Mouse (Mus musculus) kidney, embryonic 15.5 days (tissue): ENCODE measurements around the gene Gm49601. TPM values are rescaled to one million over a fixed set of nuclear protein-coding genes. Genes with fewer than 3 reads are reported as not detected.

Experiments
- ATAC-seq: fragments of 200-750 bp; cut with Nextera tagmentation; replicated peaks from 2 replicates; pipeline ENCODE4 v1.8.0; 2017; ENCODE audit warnings: moderate TSS enrichment; ENCODE audit not compliant: low FRiP score
- H3K27ac ChIP-seq: fragments of 300-500 bp; sonication (generic); 2 replicates; pipeline ENCODE4 v1.5.1; 2015; ENCODE audit warnings: mild to moderate bottlenecking, inconsistent platforms
- H3K27me3 ChIP-seq: fragments of 300-500 bp; sonication (generic); 2 replicates; pipeline ENCODE4 v1.6.1; 2015; ENCODE audit warnings: inconsistent platforms
- H3K36me3 ChIP-seq: fragments of 300-500 bp; sonication (generic); 2 replicates; pipeline ENCODE4 v1.6.1; 2015; ENCODE audit warnings: inconsistent platforms
- H3K4me1 ChIP-seq: fragments of 300-500 bp; sonication (generic); 2 replicates; pipeline ENCODE4 v1.6.1; 2015; ENCODE audit warnings: inconsistent platforms
- H3K4me2 ChIP-seq: fragments of 300-500 bp; sonication (generic); 2 replicates; pipeline ENCODE4 v1.6.1; 2015; ENCODE audit warnings: moderate library complexity, mild to moderate bottlenecking, inconsistent platforms
- H3K4me3 ChIP-seq: fragments of 300-500 bp; sonication (generic); replicated peaks from 2 replicates; pipeline ENCODE4 v1.5.1; 2015; ENCODE audit warnings: mild to moderate bottlenecking, inconsistent platforms
- H3K9ac ChIP-seq: fragments of 300-500 bp; sonication (generic); 2 replicates; pipeline ENCODE4 v1.6.1; 2015; ENCODE audit warnings: mild to moderate bottlenecking, inconsistent platforms
- H3K9me3 ChIP-seq: fragments of 300-500 bp; sonication (generic); replicated peaks from 2 replicates; pipeline ENCODE4 v1.6.1; 2016; ENCODE audit warnings: inconsistent platforms
- WGBS: fragments of 180-500 bp; shearing (Covaris S2); methylation state at CpG from one replicate; pipeline ENCODE4 v1.1.7; 2015; ENCODE audit warnings: mixed read lengths; 5-methylcytosine and 5-hydroxymethylcytosine counted together
- polyA plus RNA-seq: library from polyadenylated mRNA; unstranded; fragments of >200 nt; fragmentation: Nextera tagmentation; extraction: Ambion mirVana; gene quantifications from 2 replicates; pipeline ENCODE4 v1.2.1, GENCODE M21; 2015

Gene Gm49601
- polyA plus RNA-seq, 1 experiment from 2014 or later, result 4.3 TPM

DNA sequence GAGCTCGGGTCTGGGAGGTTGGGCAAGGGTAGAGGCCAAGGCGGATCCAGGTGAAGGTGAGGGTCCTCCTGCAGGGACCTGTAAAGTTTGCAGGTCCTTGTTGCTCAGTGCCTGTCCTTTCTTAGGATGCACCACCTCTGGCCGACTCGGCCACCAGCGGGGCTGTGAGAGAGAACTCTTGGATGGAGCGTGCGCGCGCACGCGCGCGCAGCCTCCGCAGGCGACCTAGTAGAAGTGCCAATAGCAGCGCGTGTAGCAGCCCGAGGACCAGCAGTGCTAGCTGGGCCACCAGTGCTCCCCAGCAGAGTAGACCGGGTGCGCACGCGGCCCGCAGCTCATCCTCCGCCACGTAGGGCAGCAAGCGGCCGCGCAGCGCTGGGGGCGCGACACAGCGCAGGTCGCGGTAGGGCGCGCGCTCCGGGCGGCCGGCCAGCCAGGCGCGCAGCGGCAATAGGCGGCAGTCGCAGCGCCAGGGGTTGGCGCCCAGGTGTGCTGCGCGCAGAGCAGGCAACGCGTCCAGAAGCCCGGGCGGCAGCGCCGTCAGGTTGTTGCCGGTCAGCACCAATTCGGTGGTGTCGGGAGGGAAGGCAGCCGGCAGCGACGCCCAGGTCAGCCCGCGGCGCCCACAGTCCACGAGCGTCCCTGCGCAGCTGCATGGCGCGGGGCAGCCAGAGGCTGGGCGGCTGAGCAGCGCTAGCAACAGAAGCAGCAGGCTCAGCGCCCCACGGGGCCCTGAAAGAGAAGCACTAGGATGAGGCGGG lies 5.4 kb downstream of the Gm49601 start:
- Histone ChIP-seq H3K4me3 (peak overlapping the region; percentile 52), H3K9me3 (no peaks in the 10 kb centered on the region), H3K27ac (no peak overlapping the region), H3K36me3 (peaks cover 17% of the 10 kb centered on the region; the same call in 1 of the 2 replicates), H3K27me3 (peaks cover 99% of the 10 kb centered on the region), H3K9ac (peak overlapping the region; percentile 18; the same call in 1 of the 2 replicates), H3K4me1 (peaks cover 53% of the 10 kb centered on the region), H3K4me2 (peak overlapping the region; percentile 94)
- 1% methylated on average over 73 of the region's 74 CpGs for WGBS
- ATAC-seq, result no peak

DNA sequence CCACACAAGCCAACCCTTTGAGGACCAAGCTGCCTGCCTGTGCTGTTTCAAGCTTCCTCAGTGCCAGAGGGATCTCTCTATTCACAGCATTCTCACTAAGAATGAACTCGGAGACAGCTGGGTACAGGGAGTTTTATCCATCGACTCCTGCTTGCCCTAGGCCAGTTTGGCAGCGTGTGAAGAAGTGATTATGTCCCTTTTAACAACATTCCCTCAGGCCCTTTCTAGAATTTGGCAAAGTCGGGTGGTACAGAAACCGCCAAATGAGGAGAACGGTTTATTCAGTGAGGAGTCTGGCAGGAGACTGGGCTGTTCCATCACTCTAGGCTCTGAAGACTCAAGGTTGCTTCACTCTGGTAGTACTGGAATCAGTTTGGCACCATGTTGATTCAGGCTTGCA lies 6.0 kb downstream of the Gm49601 start:
- peaks cover 99% of the 10 kb centered on the region for H3K27me3 ChIP-seq
- H3K27ac ChIP-seq, result no peak overlapping the region
- H3K4me3 ChIP-seq, result peak overlapping the region; percentile 52
- WGBS, result 41% methylated on average over 6 of the region's 6 CpGs
- no peak overlapping the region for H3K9ac ChIP-seq
- H3K4me1 ChIP-seq, result peaks cover 49% of the 10 kb centered on the region
- H3K4me2 ChIP-seq, result peak overlapping the region; percentile 94
- peaks cover 17% of the 10 kb centered on the region; the same call in 1 of the 2 replicates for H3K36me3 ChIP-seq
- no peak for ATAC-seq
- H3K9me3 ChIP-seq, result no peaks in the 10 kb centered on the region

DNA sequence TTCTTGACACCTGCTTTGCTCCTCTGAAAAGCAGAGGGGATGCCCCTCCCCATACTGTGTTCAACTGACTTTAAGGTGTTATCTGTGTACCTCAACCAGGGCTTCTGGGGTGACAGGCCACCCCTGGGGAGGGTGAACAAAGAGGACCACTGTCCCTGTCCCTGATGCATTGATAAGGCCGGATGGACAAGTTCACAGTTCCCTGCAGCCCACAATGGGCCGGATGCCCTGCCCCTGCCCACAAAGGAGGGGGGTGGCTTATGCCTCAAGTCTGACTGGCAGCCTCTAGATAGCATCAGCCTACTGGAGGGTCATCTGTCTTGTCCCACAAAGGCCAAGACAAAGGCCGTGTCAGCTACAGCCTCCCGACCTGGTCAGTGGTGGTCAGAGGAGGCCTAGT lies 7.1 kb downstream of the Gm49601 start:
- Histone ChIP-seq H3K27ac (no peak overlapping the region), H3K36me3 (peaks cover 17% of the 10 kb centered on the region; the same call in 1 of the 2 replicates), H3K9me3 (no peaks in the 10 kb centered on the region), H3K4me2 (no peak overlapping the region), H3K27me3 (peaks cover 99% of the 10 kb centered on the region), H3K9ac (no peak overlapping the region), H3K4me3 (no peak overlapping the region), H3K4me1 (peaks cover 49% of the 10 kb centered on the region)
- 60% methylated on average over 4 of the region's 4 CpGs for whole genome bisulfite sequencing
- ATAC-seq, result no peak

DNA sequence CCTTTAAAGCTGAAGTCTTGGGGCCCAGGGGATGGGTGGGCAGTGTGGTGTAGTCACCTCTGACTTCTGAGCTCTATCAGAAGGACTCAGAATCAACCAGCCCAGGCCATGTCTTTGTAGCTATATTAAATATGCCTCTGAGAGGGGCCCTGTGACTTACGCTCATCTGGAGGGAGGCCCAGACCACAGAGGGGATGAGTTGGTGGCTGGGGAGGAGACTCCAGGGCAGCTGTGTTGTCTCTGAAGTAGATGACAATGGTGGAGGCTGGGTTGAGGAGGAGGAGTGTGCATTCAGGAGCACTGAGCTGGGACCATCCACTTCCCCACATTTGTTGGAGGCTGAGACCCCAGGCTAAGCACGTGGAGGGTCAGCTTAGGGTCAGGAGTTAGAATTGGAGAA lies 7.9 kb downstream of the Gm49601 start:
- 53% methylated on average over 2 of the region's 2 CpGs for WGBS
- Histone ChIP-seq H3K4me1 (peaks cover 53% of the 10 kb centered on the region), H3K4me2 (no peak overlapping the region), H3K36me3 (peaks cover 9% of the 10 kb centered on the region; the same call in 1 of the 2 replicates), H3K27ac (no peak overlapping the region), H3K9ac (no peak overlapping the region), H3K27me3 (peaks cover 99% of the 10 kb centered on the region), H3K4me3 (no peak overlapping the region), H3K9me3 (no peaks in the 10 kb centered on the region)
- no peak for ATAC-seq

DNA sequence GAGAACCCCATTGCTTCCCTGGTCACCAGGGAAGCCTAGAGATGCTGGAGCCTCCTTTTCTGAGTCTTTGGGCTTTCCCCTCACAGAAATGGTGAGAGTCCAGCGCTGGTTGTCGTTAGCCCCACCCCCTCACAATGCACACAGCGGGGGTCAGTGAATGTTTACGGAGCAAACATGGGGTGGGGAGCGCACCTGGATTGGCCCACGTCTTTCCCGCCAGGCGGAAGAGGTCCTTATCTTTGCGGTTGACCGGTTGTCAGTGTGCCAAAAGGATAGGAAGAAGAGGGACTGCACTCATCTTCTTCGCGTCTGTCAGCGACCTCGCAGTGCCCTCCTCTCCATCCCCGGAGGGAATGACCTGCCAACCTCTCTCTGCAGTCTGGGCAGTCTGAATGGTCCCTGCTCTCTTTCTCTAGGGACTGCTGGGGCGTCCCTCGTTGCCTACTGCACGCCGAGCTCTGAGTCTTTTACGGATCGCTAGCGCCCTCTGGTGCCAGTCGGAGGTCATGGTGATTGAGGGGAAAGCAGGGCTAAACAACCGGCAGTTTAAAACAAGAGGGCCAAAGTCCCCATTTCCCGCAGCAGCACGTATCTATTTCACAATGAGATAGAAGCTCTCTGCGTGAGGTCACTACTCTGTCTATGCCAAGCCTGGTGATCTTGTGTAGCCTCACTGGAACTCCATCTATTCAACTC lies 8.7 kb downstream of the Gm49601 start:
- Histone ChIP-seq H3K9me3 (no peaks in the 10 kb centered on the region), H3K4me1 (peaks cover 55% of the 10 kb centered on the region), H3K27ac (no peak overlapping the region), H3K27me3 (peaks cover 96% of the 10 kb centered on the region), H3K36me3 (0 out of 2 replicates have a peak, but pooled peaks cover 1% of the 10 kb centered on the region), H3K4me3 (peak overlapping the region; percentile 25), H3K9ac (no peak overlapping the region), H3K4me2 (peak overlapping the region; percentile 55)
- 1% methylated on average over 27 of the region's 27 CpGs for WGBS
- peak; percentile 41; the same call in 1 of the 2 replicates for ATAC-seq

DNA sequence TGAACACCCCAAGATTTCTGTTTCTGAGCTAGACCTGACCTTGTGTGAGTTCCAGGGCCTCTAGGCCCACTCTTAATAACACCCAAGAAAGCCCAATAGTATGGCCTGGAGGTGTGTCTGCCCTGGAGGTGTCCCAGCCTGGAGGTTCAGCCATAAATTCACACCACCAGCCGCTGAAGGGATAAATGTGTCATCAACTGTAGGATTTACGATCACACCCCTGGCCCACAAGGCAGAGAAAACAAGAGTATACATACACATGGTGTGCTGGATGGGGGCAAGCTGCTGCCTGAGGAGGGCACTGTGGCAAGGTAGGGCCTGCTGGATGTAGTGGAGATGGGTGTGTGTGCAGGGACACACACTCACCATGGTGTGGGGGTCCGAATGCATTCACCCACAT lies 12.9 kb downstream of the Gm49601 start:
- Histone ChIP-seq H3K4me1 (peaks cover 60% of the 10 kb centered on the region), H3K9me3 (no peaks in the 10 kb centered on the region), H3K27me3 (peaks cover 92% of the 10 kb centered on the region), H3K9ac (no peak overlapping the region), H3K4me2 (no peak overlapping the region), H3K4me3 (no peak overlapping the region), H3K36me3 (no peaks in the 10 kb centered on the region), H3K27ac (no peak overlapping the region)
- ATAC-seq, result no peak
- WGBS, result 35% methylated on average over 3 of the region's 3 CpGs

DNA sequence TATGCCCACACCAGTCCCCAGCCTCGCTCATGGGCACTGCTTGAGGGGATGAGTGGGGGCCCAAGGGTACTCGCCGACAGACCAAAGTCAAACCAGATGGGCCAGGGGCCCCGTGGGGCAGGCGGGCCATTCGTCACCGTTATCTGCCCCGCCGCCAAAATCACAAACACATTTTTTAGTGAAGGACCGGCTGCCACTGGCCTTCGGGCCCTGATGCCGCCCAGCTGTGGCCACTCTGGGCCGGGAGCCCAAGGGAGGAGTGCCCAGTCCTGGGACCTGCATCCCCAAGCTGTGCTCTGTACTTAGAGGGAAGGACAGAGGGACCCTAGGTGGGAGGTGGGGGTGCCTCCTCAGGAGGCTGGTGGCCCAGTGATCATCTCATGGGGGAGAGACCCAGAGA lies 14.5 kb downstream of the Gm49601 start:
- no peaks in the 10 kb centered on the region for H3K9me3 ChIP-seq
- ATAC-seq, result no peak
- WGBS, result 36% methylated on average over 13 of the region's 13 CpGs
- H3K4me2 ChIP-seq, result no peak overlapping the region
- no peaks in the 10 kb centered on the region for H3K36me3 ChIP-seq
- no peak overlapping the region for H3K9ac ChIP-seq
- H3K4me1 ChIP-seq, result peaks cover 54% of the 10 kb centered on the region
- H3K27me3 ChIP-seq, result peaks cover 78% of the 10 kb centered on the region
- no peak overlapping the region for H3K4me3 ChIP-seq
- no peak overlapping the region for H3K27ac ChIP-seq

DNA sequence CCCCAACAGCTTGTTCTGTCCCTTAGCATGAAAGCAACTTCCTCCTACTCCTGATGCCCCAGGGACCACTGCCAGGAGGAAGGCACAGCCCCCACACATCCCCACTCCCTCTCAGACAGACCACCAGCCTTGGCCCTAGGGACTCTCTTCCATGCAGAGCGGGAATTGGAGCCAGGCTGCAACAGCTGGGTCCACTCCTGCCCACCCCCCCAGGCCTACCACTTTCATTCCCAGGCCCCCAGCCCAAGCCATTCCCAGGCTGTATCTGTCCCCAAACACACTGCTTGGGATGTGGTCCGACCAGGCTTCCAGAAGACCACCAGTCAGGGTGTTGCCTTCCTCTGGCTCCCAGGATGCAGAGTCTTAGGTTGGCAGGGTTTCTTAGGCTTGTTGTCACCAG lies 17.1 kb downstream of the Gm49601 start:
- Histone ChIP-seq H3K36me3 (no peaks in the 10 kb centered on the region), H3K4me2 (no peak overlapping the region), H3K27ac (no peak overlapping the region), H3K4me3 (no peak overlapping the region), H3K9me3 (no peaks in the 10 kb centered on the region), H3K27me3 (peaks cover 72% of the 10 kb centered on the region), H3K4me1 (peaks cover 51% of the 10 kb centered on the region), H3K9ac (no peak overlapping the region)
- 41% methylated on average over 2 of the region's 2 CpGs for WGBS
- no peak for ATAC-seq

DNA sequence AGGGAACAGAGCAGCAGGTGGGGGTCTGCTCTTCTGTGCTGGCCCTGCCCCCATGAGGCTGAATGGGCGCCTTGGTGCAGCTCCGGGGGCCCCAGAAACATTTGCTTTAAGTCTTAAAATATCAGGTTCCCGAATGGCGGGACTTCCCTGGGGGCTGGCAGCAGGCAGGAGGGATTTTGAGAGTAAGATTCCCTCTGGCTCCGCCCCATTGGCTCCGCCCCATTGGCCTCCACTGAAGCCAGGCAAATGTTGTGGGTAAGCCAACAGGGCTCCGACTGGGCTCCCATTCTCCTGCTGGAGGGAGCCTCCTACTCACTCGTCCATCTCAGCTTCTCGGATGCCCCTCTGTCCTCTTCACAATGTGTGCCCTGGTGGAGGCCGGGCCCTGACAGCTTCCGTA lies 18.0 kb downstream of the Gm49601 start:
- Histone ChIP-seq H3K36me3 (no peaks in the 10 kb centered on the region), H3K27ac (no peak overlapping the region), H3K9me3 (no peaks in the 10 kb centered on the region), H3K4me1 (peaks cover 50% of the 10 kb centered on the region), H3K4me2 (peak overlapping the region; percentile 46), H3K27me3 (peaks cover 68% of the 10 kb centered on the region), H3K4me3 (peak overlapping the region; percentile 17; the same call in 1 of the 2 replicates), H3K9ac (no peak overlapping the region)
- ATAC-seq, result peak; percentile 23; the same call in 1 of the 2 replicates
- 10% methylated on average over 11 of the region's 11 CpGs for WGBS

DNA sequence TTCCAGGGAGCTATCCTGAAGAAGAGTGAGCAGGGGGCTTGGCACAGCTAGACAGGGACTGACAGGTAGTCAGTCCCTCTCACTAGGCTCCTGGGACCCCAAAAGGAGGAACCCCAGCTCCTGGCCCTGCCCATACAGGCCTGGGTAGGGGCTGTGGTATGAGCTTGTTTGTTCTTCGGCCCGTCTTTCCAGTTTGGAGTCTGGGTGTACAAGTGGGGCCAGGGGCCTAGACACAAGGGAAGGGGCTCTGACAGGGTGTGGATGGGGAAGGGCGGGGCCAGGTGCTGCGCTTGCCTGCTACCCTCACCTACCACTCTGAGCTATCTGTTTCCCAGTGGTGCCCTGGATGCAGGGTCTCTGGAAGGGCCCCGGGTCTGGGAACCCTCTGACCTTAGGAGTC lies 20.5 kb downstream of the Gm49601 start:
- H3K9me3 ChIP-seq, result no peaks in the 10 kb centered on the region
- H3K4me3 ChIP-seq, result no peak overlapping the region
- peaks cover 41% of the 10 kb centered on the region for H3K4me1 ChIP-seq
- no peak overlapping the region for H3K27ac ChIP-seq
- peaks cover 48% of the 10 kb centered on the region for H3K27me3 ChIP-seq
- 85% methylated on average over 5 of the region's 5 CpGs for WGBS
- H3K9ac ChIP-seq, result no peak overlapping the region
- no peak overlapping the region for H3K4me2 ChIP-seq
- ATAC-seq, result no peak
- H3K36me3 ChIP-seq, result no peaks in the 10 kb centered on the region

DNA sequence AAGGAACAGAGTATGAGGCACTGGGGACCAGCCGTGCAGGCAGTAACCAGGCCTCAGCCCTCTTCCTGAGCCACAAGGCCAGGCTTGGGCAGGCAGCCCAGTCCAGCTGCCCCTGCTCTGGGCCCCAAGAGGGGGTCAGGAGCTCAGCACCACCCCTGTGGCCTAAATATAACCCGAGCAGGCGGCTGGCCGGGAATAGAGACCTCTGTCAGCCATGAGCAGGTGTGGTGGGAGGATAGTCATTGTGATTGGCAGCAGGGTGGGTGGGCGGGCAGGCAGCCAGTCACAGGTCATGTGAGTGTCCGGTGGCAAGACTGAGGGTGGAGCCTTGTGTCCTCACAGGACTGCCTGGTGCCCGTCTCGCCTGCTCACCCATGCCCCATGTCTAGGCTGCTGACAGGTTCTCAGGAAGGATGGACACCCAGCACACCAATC lies 21.9 kb downstream of the Gm49601 start:
- Histone ChIP-seq H3K4me1 (peaks cover 38% of the 10 kb centered on the region), H3K4me3 (no peak overlapping the region), H3K9me3 (no peaks in the 10 kb centered on the region), H3K27ac (no peak overlapping the region), H3K9ac (no peak overlapping the region), H3K4me2 (no peak overlapping the region), H3K27me3 (peaks cover 43% of the 10 kb centered on the region), H3K36me3 (no peaks in the 10 kb centered on the region)
- 31% methylated on average over 8 of the region's 8 CpGs for WGBS
- peak; percentile 40 for ATAC-seq

DNA sequence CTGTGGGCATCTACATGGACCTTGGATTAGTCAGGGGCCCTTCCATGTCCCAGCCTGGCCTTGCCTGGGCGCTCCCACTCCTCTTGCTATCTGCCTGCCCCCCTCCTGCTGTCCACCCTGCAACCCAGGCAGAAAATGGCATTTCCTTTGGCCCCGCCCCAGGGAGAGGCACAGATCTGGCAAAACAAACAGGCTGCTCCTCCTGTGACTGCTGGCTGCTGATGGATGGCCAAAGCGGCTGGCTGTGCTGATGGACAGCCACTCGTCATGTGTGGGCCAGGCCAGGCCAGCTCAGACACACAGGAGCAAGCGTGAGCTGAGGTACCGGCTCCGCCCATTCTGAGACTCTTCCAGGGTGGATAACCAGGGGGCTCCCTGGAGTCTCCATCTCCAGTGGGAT lies 24.8 kb downstream of the Gm49601 start:
- Histone ChIP-seq H3K36me3 (no peaks in the 10 kb centered on the region), H3K9ac (no peak overlapping the region), H3K27me3 (peaks cover 56% of the 10 kb centered on the region), H3K4me2 (no peak overlapping the region), H3K9me3 (no peaks in the 10 kb centered on the region), H3K4me3 (no peak overlapping the region), H3K4me1 (peaks cover 23% of the 10 kb centered on the region), H3K27ac (no peak overlapping the region)
- WGBS, result 51% methylated on average over 7 of the region's 7 CpGs
- ATAC-seq, result no peak
